Mouse (Mus musculus): ENCODE measurements around the gene Gjd3. TPM values are rescaled to one million over a fixed set of nuclear protein-coding genes. Genes with fewer than 3 reads are reported as not detected.

Gjd3 gene
- polyA plus RNA-seq, 1 experiment, result 0.34 TPM

DNA sequence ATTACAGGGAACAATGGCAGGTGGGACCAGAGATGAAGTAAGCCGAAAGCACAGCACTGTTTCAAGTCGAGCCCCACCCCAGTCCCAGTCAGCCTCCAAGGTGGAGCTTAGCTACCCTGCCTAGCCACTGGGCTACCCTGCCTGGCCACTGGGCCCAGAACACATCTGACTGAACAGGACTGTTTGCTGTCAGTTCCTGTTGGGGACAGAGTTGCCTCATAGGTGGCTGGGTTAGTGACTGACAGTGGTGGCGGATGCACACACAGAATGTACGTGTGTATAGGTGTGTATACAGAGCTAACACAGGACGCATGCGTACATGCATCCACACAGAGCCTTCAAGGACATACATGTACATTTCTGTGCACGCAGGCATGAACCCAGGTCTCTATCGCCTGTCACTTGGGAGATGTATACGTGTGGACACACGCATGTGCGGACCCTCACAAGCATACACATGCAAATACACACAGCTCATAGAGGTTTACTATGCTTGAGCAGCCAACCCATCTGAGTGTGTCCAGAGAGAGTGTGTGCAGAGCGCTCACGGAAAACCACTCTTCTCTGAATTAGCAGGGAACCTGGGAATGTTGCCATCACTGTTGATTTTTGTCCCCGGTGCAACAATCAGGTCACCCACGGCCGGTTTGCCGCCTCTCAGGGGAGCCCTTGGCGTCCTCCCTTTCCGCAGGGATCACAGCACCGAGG lies 1.4 kb downstream of the Gjd3 start:
- DNase-seq, result peak; percentile 82
- no peak for TF ChIP-seq CTCF (conservative IDR thresholded peaks at IDR 0.05; ENCODE audit: insufficient read depth, insufficient read length, low read depth, low read length)
- no peak for TF ChIP-seq POLR2A (IDR thresholded peaks at IDR 0.05; ENCODE audit: low read depth, low read length)
- no peaks in the 10 kb centered on the region for H3K4me1 ChIP-seq (ENCODE audit: control insufficient read depth, insufficient read depth, low read length)
- no peaks in the 10 kb centered on the region for H3K27me3 ChIP-seq (replicated peaks; ENCODE audit: control insufficient read depth, insufficient read depth, low read length)
- H3K36me3 ChIP-seq (ENCODE audit: control insufficient read depth, insufficient read depth, low read length), result no peaks in the 10 kb centered on the region
- WGBS, result 40% methylated on average over 20 of the region's 20 CpGs
- H3K27ac ChIP-seq (ENCODE audit: insufficient read depth, low read depth, low read length), result no peak overlapping the region
- peak overlapping the region; percentile 55; the same call in 1 of the 2 replicates for H3K4me3 ChIP-seq (ENCODE audit: insufficient read depth, low read depth, low read length)

DNA sequence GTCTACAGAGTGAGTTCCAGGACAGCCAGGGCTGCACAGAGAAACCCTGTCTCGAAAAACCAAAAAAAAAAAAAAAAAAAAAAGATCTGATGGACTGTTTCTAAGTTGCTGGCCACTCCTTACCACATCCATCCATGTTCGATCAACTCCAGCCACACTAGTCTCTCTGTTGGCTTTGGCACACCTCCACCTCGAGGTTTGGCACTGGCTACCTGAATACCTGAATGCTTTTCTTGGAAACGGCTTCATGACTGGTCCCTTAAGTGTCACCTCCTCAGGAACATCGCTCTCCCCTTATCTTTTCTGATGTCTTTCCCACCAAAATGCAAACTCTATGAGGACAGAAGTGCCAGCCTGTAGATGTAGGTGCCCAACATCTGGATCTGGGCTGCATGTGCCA lies 3.5 kb downstream of the Gjd3 start:
- Histone ChIP-seq H3K4me1 (ENCODE audit: control insufficient read depth, insufficient read depth, low read length) (no peaks in the 10 kb centered on the region), H3K36me3 (ENCODE audit: control insufficient read depth, insufficient read depth, low read length) (no peaks in the 10 kb centered on the region), H3K4me3 (ENCODE audit: insufficient read depth, low read depth, low read length) (no peak overlapping the region), H3K27ac (ENCODE audit: insufficient read depth, low read depth, low read length) (no peak overlapping the region), H3K27me3 (replicated peaks; ENCODE audit: control insufficient read depth, insufficient read depth, low read length) (no peaks in the 10 kb centered on the region)
- 64% methylated on average over 5 of the region's 5 CpGs for WGBS
- no peak for TF ChIP-seq POLR2A (IDR thresholded peaks at IDR 0.05; ENCODE audit: low read depth, low read length)
- TF ChIP-seq CTCF (conservative IDR thresholded peaks at IDR 0.05; ENCODE audit: insufficient read depth, insufficient read length, low read depth, low read length), result no peak
- DNase-seq, result no peak

DNA sequence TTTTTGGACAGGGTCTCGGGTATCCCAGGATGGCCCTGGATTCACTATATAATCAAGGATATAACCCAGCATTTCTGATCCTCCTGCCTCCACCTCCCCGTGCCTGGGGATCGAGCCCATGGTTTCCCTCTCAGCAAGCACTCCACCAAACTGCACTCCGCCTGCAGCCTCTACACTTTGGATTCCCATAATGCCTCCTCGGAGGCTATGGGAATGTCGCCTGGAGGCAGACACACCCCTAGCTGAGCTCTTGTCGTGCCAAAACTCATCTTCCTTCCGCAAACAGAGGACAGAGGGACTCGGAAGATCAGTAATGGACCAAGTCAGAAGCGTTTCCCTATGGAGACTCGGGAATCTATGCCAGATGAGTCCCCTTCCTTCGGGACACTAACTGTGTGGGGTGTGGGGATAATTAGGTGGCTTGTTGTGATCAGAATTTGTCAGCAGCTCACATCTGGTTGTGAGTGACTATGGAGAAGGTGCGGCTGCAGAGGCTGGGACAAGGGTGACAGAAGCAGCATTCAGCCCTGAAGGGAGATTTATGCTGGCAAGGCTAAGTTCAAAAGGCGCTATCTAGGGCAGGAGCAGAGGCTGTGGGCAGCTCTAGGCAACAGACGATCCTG lies 4.2 kb downstream of the Gjd3 start:
- no peak overlapping the region for H3K4me3 ChIP-seq (ENCODE audit: insufficient read depth, low read depth, low read length)
- no peak for DNase-seq
- 60% methylated on average over 15 of the region's 15 CpGs for WGBS
- no peak overlapping the region for H3K27ac ChIP-seq (ENCODE audit: insufficient read depth, low read depth, low read length)
- TF ChIP-seq POLR2A (IDR thresholded peaks at IDR 0.05; ENCODE audit: low read depth, low read length) (no peak), CTCF (conservative IDR thresholded peaks at IDR 0.05; ENCODE audit: insufficient read depth, insufficient read length, low read depth, low read length) (no peak)
- no peaks in the 10 kb centered on the region for H3K27me3 ChIP-seq (replicated peaks; ENCODE audit: control insufficient read depth, insufficient read depth, low read length)
- no peaks in the 10 kb centered on the region for H3K4me1 ChIP-seq (ENCODE audit: control insufficient read depth, insufficient read depth, low read length)
- no peaks in the 10 kb centered on the region for H3K36me3 ChIP-seq (ENCODE audit: control insufficient read depth, insufficient read depth, low read length)

DNA sequence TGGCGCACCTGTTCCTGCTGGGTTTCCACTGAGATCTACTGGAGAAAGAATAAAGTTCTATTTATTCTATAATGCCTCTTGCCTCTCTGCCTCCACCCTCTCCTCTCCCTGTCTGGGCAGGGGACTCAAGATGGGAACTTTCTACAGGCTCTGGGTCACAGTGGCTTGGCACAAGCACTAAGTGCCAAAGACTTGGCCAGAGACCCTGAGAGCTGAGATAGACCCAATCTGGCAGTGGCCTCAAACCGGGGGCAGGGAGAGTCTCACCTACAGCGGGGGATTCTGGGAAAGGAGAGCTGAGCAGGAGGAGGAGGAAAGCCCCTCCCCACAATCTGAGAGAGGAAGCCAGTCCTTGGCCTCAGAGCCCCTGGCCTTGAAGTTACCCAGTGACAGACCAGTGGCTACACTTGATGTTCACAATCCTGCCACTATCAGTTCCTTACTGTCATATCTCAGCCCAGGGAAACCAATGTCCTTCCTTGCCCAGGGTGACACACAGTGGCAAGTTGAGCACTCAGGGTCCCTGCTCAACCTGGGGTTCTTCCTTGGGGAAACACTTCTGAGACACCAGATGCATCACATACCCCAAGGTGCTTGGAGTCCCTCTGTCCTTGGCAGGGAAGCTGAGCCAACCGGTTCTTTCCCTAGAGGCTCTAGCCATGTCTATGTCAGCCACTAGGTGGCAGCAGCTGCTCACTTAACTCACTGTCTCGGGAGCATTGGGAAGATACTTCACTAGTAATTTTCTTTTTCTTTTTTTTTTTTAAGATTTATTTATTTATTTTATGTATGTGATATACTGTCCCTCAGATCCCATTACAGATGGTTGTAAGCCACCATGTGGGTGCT lies 7.7 kb downstream of the Gjd3 start:
- no peak overlapping the region for H3K27ac ChIP-seq (ENCODE audit: insufficient read depth, low read depth, low read length)
- DNase-seq, result peak; percentile 78
- no peaks in the 10 kb centered on the region for H3K36me3 ChIP-seq (ENCODE audit: control insufficient read depth, insufficient read depth, low read length)
- H3K4me3 ChIP-seq (ENCODE audit: insufficient read depth, low read depth, low read length), result no peak overlapping the region
- TF ChIP-seq POLR2A (IDR thresholded peaks at IDR 0.05; ENCODE audit: low read depth, low read length), result no peak
- TF ChIP-seq CTCF (conservative IDR thresholded peaks at IDR 0.05; ENCODE audit: insufficient read depth, insufficient read length, low read depth, low read length), result peak; percentile 87
- H3K4me1 ChIP-seq (ENCODE audit: control insufficient read depth, insufficient read depth, low read length), result 0 out of 2 replicates have a peak, but pooled peaks cover 9% of the 10 kb centered on the region
- H3K27me3 ChIP-seq (replicated peaks; ENCODE audit: control insufficient read depth, insufficient read depth, low read length), result no peaks in the 10 kb centered on the region
- WGBS, result 52% methylated on average over 5 of the region's 5 CpGs

DNA sequence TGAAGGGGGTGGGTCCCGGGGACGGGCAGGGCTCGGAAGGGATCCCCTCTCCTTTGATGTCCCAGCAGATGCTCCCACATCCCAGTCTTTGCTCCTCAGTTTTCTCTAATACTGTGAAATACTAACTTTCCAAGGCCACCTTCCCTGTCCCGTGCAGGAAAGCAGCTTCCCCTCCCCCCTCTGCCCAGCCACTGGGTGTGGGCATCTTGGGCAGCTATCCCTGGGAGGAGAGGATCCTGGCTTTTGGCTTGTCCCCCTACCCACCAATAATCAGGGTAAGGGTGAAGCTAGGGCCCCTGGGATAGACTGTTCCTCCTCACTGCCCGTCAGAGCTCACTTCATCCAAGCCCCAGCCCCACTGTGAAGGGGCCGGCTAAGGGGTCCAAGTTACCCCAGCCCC lies 8.6 kb downstream of the Gjd3 start:
- Histone ChIP-seq H3K36me3 (ENCODE audit: control insufficient read depth, insufficient read depth, low read length) (no peaks in the 10 kb centered on the region), H3K27ac (ENCODE audit: insufficient read depth, low read depth, low read length) (no peak overlapping the region), H3K4me3 (ENCODE audit: insufficient read depth, low read depth, low read length) (no peak overlapping the region), H3K4me1 (ENCODE audit: control insufficient read depth, insufficient read depth, low read length) (0 out of 2 replicates have a peak, but pooled peaks cover 14% of the 10 kb centered on the region), H3K27me3 (replicated peaks; ENCODE audit: control insufficient read depth, insufficient read depth, low read length) (no peaks in the 10 kb centered on the region)
- no peak for DNase-seq
- TF ChIP-seq CTCF (conservative IDR thresholded peaks at IDR 0.05; ENCODE audit: insufficient read depth, insufficient read length, low read depth, low read length), result no peak
- no peak for TF ChIP-seq POLR2A (IDR thresholded peaks at IDR 0.05; ENCODE audit: low read depth, low read length)
- WGBS, result 88% methylated on average over 6 of the region's 6 CpGs

DNA sequence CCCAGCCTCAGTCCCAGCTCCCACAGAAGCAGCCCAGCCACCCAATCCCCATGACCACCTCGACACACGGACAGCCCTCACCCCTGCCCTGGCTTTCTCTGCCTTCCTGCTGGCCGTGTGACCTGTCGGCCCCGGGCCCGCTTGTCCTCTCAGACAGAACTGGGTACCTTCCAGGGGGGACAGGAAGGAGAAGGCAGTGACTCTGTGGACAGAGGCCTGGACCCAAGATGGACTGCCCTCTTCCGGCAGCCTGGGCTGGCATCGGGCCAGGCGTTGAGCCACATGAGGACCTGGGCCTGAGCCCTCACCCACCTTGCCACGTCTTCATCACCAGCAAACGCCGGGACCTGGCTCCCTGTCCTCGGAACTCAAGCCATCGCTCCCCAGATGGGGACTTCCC lies 9.2 kb downstream of the Gjd3 start:
- H3K4me1 ChIP-seq (ENCODE audit: control insufficient read depth, insufficient read depth, low read length), result 0 out of 2 replicates have a peak, but pooled peaks cover 14% of the 10 kb centered on the region
- H3K27ac ChIP-seq (ENCODE audit: insufficient read depth, low read depth, low read length), result no peak overlapping the region
- no peaks in the 10 kb centered on the region for H3K36me3 ChIP-seq (ENCODE audit: control insufficient read depth, insufficient read depth, low read length)
- no peak overlapping the region for H3K4me3 ChIP-seq (ENCODE audit: insufficient read depth, low read depth, low read length)
- peak; percentile 66 for DNase-seq
- TF ChIP-seq CTCF (conservative IDR thresholded peaks at IDR 0.05; ENCODE audit: insufficient read depth, insufficient read length, low read depth, low read length) (0 out of 2 replicates have a peak, but pooled peaks have one; percentile 18), POLR2A (IDR thresholded peaks at IDR 0.05; ENCODE audit: low read depth, low read length) (no peak)
- no peaks in the 10 kb centered on the region for H3K27me3 ChIP-seq (replicated peaks; ENCODE audit: control insufficient read depth, insufficient read depth, low read length)
- WGBS, result 59% methylated on average over 14 of the region's 14 CpGs
